Mouse (Mus musculus): ENCODE measurements around the gene Cnnm2.
"Not testable (repeated sequence)": the region's sequence is repeated elsewhere in the genome, so short reads cannot be mapped to it uniquely, and the experiment has no call there.

Cnnm2 gene

GRCm38 (mm10) chr19:46761247-46761946, at the start of gene Cnnm2:
Gene Cnnm2 (plus strand): TSS chr19:46761596.
- peak; percentile 100 for DNase-seq (ENCODE audit: low read depth, low spot score)

- no peak for DNase-seq (ENCODE audit: low read depth, low spot score)
Observed at GRCm38 (mm10) chr19:46714234-46714633, 47.2 kb upstream of the Cnnm2 start.

DNA sequence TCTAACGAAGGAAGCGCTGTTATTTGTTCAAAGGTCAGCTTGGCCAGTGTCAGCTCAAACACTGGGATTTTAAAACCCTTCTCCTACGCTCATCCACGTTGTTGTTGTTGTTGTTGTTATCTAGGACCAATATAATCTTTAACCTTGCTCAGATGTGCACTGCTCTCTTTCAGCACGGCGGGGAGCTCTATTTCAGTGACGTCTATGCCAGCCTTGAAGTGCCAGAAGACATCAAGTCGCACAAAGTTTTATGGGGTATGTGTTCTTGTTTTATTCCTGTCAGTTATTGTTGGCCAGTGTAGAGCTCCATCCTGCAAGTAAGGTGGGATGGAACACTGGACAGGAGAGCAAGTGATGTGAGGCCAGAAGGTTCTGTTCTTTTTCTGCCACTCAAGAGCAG, 46.4 kb upstream of the Cnnm2 start:
- no peak for DNase-seq (ENCODE audit: low read depth, low spot score)

- DNase-seq (ENCODE audit: low read depth, low spot score), result no peak
Observed at GRCm38 (mm10) chr19:46718150-46718549, 43.2 kb upstream of the Cnnm2 start.

- peak; percentile 53 for DNase-seq (ENCODE audit: low read depth, low spot score)
Observed at GRCm38 (mm10) chr19:46724411-46724810, 37.0 kb upstream of the Cnnm2 start.

- no peak for DNase-seq (ENCODE audit: low read depth, low spot score)
Observed at GRCm38 (mm10) chr19:46726142-46726541, 35.3 kb upstream of the Cnnm2 start.

DNA sequence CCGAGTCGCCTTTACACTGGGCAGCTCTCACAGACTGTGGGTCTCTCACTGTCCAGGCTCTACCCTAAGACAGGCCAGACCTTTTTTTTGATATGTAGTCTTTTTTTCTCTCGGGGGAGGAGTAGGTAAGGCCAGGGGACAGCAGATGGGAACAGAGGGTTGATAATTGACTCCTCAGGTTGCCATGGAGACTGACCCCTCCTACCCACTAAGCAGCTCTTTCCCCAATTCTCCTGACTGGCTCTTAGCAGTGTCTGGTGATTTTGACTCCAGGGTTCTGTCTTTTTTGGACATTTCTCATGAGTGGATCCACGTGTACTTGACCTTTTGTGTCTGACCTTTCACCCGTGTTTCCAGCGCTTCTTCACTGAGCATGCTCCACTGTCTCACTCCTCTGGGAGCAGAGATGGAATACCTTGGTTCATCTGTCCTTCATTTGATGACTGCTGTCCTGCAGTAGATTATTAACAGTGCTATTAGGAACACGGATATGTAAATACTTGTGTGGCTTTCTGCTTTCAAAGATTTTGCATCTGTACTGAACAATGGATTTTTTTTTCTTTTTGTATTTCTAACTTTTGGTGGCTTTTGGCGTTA, 34.2 kb upstream of the Cnnm2 start:
- no peak for DNase-seq (ENCODE audit: low read depth, low spot score)

DNA sequence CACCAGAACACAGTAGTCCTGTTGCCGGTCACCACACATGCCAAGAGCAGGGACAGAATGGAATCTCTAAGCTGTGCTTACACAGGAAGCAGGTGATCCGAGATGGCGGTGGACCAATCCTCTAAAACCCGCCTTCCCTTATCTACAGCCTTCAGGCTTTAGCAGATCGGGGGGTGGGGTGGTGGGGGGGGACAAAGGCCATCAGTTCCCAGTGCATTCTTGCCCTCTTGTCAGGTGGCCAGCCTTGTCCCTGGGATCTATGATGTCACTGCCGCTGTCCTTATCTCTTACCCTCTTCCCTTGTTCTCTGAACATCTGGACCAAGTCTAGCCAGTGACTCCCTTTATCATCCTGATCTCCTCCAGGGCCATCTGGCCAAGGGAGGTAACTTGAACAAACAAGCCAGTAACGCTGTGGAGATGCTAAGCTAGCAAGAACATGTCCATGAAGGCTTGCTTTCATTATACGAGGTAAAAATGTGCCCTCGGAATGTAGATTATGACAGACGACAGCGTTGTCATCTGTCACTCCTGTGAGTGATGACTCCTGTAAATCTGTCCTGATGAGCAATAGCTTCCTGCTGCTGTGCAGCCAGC, 33.4 kb upstream of the Cnnm2 start:
- no peak for DNase-seq (ENCODE audit: low read depth, low spot score)

GRCm38 (mm10) chr19:46728909-46729308, 32.5 kb upstream of the Cnnm2 start:
- no peak for DNase-seq (ENCODE audit: low read depth, low spot score)

GRCm38 (mm10) chr19:46731351-46731750, 30.0 kb upstream of the Cnnm2 start:
- DNase-seq (ENCODE audit: low read depth, low spot score), result no peak

DNA sequence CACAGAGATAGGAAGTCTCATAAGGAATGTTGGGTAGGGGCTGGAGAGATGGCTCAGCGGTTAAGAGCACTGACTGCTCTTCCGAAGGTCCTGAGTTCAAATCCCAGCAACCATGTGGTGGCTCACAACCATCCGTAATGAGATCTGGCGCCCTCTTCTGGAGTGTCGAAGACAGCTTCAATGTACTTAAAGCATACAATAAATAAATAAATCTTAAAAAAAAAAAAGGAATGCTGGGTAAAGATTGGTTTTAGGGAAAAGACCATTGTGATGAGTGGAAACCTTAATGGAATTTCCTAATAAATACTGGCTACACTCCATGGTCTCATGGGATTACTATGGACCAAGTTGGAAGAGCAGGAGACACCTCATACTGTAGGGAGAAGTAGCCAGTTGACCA, 28.7 kb upstream of the Cnnm2 start:
- DNase-seq (ENCODE audit: low read depth, low spot score), result not testable (repeated sequence)

GRCm38 (mm10) chr19:46733626-46734025, 27.8 kb upstream of the Cnnm2 start:
- DNase-seq (ENCODE audit: low read depth, low spot score), result no peak

DNA sequence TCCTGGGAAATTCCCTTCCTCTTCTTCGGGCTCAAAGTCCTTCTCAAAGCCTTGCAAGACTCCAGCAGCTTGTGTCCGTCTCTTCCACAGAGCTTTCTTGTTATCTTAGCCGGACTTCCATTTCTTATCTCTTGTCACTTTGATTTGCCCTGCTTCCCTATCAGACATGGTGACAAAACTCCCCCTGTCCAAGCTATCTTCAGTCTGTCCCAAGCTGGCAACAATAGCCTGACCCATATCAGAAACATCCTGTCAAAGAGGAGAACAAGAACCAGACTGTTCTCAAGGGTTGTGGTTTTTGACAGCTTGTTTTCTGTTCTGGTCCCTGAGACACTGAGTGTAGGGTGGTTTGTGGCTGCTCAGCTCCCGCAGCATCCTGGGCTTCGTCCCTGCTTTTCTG, 26.2 kb upstream of the Cnnm2 start:
- DNase-seq (ENCODE audit: low read depth, low spot score), result no peak

GRCm38 (mm10) chr19:46737106-46737505, 24.3 kb upstream of the Cnnm2 start:
- no peak for DNase-seq (ENCODE audit: low read depth, low spot score)

DNA sequence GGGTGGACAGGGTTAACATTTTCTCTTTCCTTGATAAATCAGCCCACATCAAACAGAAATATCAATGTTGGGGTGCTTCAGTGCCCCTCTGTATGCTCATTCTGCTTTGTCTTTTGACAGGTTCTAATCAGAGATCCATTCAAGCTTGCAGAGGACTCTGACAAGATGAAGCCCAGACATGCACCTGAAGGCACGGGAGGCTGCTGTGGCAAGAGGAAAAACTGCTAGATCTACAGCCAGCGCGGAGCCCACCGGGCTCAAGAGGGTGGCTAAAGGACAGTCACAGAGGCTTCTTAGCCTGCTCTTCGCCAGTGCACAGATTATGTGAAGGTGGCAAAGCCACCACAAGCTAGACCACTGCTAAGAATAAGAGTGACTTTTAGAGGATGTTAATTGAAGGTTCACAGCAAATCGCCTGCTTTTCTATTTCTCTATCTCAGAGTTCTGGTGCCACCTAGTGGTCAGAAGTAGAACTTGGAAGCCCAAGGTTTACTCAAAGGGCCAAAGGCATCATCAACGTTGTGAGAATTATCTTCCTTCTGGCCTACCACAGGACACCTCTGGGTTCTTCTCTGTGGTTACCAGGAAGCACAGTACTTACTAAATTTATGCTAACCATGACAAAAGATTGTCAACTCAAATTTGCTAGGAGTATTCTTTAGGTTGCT, 20.9 kb upstream of the Cnnm2 start:
- DNase-seq (ENCODE audit: low read depth, low spot score), result peak; percentile 67

- DNase-seq (ENCODE audit: low read depth, low spot score), result peak; percentile 48
Observed at GRCm38 (mm10) chr19:46741574-46741973, 19.8 kb upstream of the Cnnm2 start.

DNA sequence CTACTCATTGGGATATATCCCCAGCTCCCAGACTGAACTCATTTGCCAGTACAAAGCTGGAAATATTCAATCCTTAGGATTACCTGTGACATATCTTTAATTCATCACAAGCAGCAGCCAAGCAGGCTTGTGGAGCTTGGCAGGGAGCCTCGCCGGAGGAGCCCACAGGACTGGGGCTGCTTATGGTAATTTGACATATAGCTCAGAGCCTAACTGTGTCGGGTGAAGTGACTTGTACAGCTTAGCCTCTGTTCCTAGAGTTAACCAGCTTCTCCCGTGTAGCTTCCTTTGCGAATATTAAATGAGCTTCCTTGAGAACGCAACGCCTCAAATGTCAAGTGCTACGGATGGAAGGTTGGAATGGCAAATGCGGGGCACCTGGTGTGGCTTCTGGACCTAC, 16.7 kb upstream of the Cnnm2 start:
- DNase-seq (ENCODE audit: low read depth, low spot score), result no peak

DNA sequence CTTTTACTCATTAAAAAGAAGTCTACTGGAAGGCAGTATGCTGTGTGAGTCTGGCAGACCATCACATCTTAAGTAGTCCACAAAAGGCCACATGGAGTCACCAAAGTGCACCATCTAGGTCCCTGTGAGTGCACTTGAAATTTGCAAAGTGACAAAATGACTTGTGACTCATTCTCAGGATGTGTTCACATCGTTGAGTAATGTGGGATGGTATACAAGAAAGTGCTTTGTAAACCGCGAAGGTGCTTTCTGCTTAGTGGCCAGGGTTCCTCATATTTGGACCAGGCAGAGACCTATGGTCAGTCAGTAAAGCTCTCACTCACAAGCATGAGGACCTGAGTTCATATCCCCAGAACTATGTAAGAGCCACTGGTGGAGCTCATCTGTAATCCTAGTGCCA, 13.6 kb upstream of the Cnnm2 start:
- DNase-seq (ENCODE audit: low read depth, low spot score), result no peak

GRCm38 (mm10) chr19:46752235-46752634, 9.2 kb upstream of the Cnnm2 start:
- DNase-seq (ENCODE audit: low read depth, low spot score), result no peak

- peak; percentile 64 for DNase-seq (ENCODE audit: low read depth, low spot score)
Observed at GRCm38 (mm10) chr19:46755066-46755465, 6.3 kb upstream of the Cnnm2 start.

DNA sequence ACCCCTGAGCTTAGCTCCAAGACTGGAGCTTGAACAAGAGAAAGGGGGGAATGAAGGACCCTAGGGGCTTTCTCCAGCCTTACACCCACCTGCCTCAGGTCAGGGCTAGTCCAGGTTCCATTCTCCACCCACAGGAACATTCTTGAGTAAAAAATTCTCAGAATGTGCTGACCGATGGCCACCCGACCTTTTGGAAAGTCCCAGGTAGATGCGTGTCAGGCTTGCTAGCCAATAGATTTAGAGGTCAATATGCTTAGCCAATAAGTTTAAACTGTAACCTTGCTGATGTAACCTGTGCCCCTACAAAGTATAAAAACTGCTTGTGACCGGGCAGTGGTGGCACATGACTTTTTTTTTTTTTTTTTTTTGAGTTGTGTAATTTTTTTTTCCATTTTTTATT, 5.2 kb upstream of the Cnnm2 start:
- DNase-seq (ENCODE audit: low read depth, low spot score), result no peak

DNA sequence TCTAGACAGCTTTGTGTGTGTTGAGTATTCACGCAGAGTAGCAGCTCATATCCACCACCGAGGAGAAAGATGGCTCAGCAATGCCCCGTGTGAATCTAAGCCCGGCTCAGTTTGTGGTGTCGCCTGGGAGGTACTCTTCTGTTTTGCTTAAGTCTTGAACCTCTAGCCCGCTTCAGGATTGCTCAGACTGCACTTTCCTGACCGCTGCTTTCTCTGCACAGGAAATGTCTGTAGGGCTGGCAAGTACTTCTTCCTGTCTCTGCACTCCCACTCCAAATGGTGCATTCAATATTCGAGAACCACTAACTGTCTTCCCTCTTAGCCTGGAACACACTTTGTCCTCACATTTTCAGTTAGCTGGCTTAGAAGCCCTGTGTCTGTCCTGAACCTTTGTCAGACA, 2.3 kb upstream of the Cnnm2 start:
- DNase-seq (ENCODE audit: low read depth, low spot score), result no peak

- DNase-seq (ENCODE audit: low read depth, low spot score), result peak; percentile 45
Observed at GRCm38 (mm10) chr19:46759909-46760308, 1.5 kb upstream of the Cnnm2 start.

Data from ES-CJ7 (cell line).